Mouse (Mus musculus) ovary, postnatal 14 days (tissue): ENCODE results near the gene Atad3a.

ENCODE experiments used
- DNase-seq: peaks from one replicate; pipeline ENCODE4 v3.0.0; 2022; ENCODE audit warnings: low spot score

Gene Atad3a

GRCm38 (mm10) chr4:155694111-155694481, 66.8 kb downstream of the Atad3a start, which contains the start of gene Fndc10:
Fndc10 (plus strand) TSS chr4:155694342.
- DNase-seq: no peak

GRCm38 (mm10) chr4:155692421-155692820, 68.5 kb downstream of the Atad3a start:
- no peak for DNase-seq
